Mouse (Mus musculus): ENCODE data around the gene Igbp1. TPM values are rescaled to one million over a fixed set of nuclear protein-coding genes. Genes with fewer than 3 reads are reported as not detected.

The Igbp1 gene
- total and polyA plus RNA-seq, 2 experiments: 18.5 to 63.2 TPM

- no peak overlapping the region for H3K27ac ChIP-seq (replicated peaks; ENCODE audit: insufficient read depth, low read depth, low read length)
- peak; percentile 74 for DNase-seq (ENCODE audit: extremely low read depth, low read depth, low spot score)
- no peaks in the 10 kb centered on the region for H3K27me3 ChIP-seq (ENCODE audit: control insufficient read depth, insufficient read depth, low read length)
- H3K9ac ChIP-seq (ENCODE audit: low read depth, low read length): no peak overlapping the region
- no peak for TF ChIP-seq POLR2A (IDR thresholded peaks at IDR 0.05; ENCODE audit: extremely low read depth, insufficient read depth, low read length)
- peak; percentile 75 for TF ChIP-seq CTCF (IDR thresholded peaks at IDR 0.05; ENCODE audit: low read depth, low read length)
- WGBS: 14% methylated on average over 3 of the region's 3 CpGs
- no peaks in the 10 kb centered on the region for H3K4me1 ChIP-seq (ENCODE audit: control insufficient read depth, insufficient read depth, low read length)
- no peak overlapping the region for H3K4me3 ChIP-seq (ENCODE audit: insufficient read depth, low read depth, low read length)
- no peaks in the 10 kb centered on the region for H3K79me2 ChIP-seq (ENCODE audit: control insufficient read depth, insufficient read depth, low read length)
- no peaks in the 10 kb centered on the region for H3K36me3 ChIP-seq (ENCODE audit: control insufficient read depth, insufficient read depth, low read length)
Observed at GRCm38 (mm10) chrX:100480317-100480716, 13.8 kb upstream of the Igbp1 start.

GRCm38 (mm10) chrX:100493500-100494067, 507 bp upstream of the Igbp1 start:
- WGBS: 1% methylated on average over 22 of the region's 22 CpGs
- H3K27ac ChIP-seq (replicated peaks; ENCODE audit: insufficient read depth, low read depth, low read length): peak overlapping the region; percentile 68
- H3K9ac ChIP-seq (ENCODE audit: low read depth, low read length): peak overlapping the region; percentile 81
- no peaks in the 10 kb centered on the region; the same call in 1 of the 2 replicates for H3K79me2 ChIP-seq (ENCODE audit: control insufficient read depth, insufficient read depth, low read length)
- TF ChIP-seq CTCF (IDR thresholded peaks at IDR 0.05; ENCODE audit: low read depth, low read length) (no peak), POLR2A (IDR thresholded peaks at IDR 0.05; ENCODE audit: extremely low read depth, insufficient read depth, low read length) (no peak)
- DNase-seq (ENCODE audit: extremely low read depth, low read depth, low spot score): no peak
- peak overlapping the region; percentile 60 for H3K4me3 ChIP-seq (ENCODE audit: insufficient read depth, low read depth, low read length)
- H3K27me3 ChIP-seq (ENCODE audit: control insufficient read depth, insufficient read depth, low read length): no peaks in the 10 kb centered on the region
- no peaks in the 10 kb centered on the region; the same call in 1 of the 2 replicates for H3K4me1 ChIP-seq (ENCODE audit: control insufficient read depth, insufficient read depth, low read length)
- H3K36me3 ChIP-seq (ENCODE audit: control insufficient read depth, insufficient read depth, low read length): peaks cover 2% of the 10 kb centered on the region; the same call in 1 of the 2 replicates

GRCm38 (mm10) chrX:100504175-100504851, 10.2 kb downstream of the Igbp1 start:
- no peak for DNase-seq (ENCODE audit: extremely low read depth, low read depth, low spot score)
- TF ChIP-seq POLR2A (IDR thresholded peaks at IDR 0.05; ENCODE audit: extremely low read depth, insufficient read depth, low read length) (no peak), CTCF (IDR thresholded peaks at IDR 0.05; ENCODE audit: low read depth, low read length) (no peak)
- Histone ChIP-seq H3K27me3 (ENCODE audit: control insufficient read depth, insufficient read depth, low read length) (no peaks in the 10 kb centered on the region), H3K4me3 (ENCODE audit: insufficient read depth, low read depth, low read length) (no peak overlapping the region), H3K4me1 (ENCODE audit: control insufficient read depth, insufficient read depth, low read length) (no peaks in the 10 kb centered on the region), H3K36me3 (ENCODE audit: control insufficient read depth, insufficient read depth, low read length) (peaks cover 16% of the 10 kb centered on the region; the same call in 1 of the 2 replicates), H3K9ac (ENCODE audit: low read depth, low read length) (no peak overlapping the region), H3K27ac (replicated peaks; ENCODE audit: insufficient read depth, low read depth, low read length) (no peak overlapping the region), H3K79me2 (ENCODE audit: control insufficient read depth, insufficient read depth, low read length) (no peaks in the 10 kb centered on the region)
- 89% methylated on average over 5 of the region's 5 CpGs for WGBS

GRCm38 (mm10) chrX:100508164-100508563, 14.1 kb downstream of the Igbp1 start:
- H3K27ac ChIP-seq (replicated peaks; ENCODE audit: insufficient read depth, low read depth, low read length): no peak overlapping the region
- no peak overlapping the region for H3K9ac ChIP-seq (ENCODE audit: low read depth, low read length)
- H3K27me3 ChIP-seq (ENCODE audit: control insufficient read depth, insufficient read depth, low read length): no peaks in the 10 kb centered on the region
- TF ChIP-seq POLR2A (IDR thresholded peaks at IDR 0.05; ENCODE audit: extremely low read depth, insufficient read depth, low read length) (no peak), CTCF (IDR thresholded peaks at IDR 0.05; ENCODE audit: low read depth, low read length) (no peak)
- peak; percentile 13 for DNase-seq (ENCODE audit: extremely low read depth, low read depth, low spot score)
- no peaks in the 10 kb centered on the region for H3K4me1 ChIP-seq (ENCODE audit: control insufficient read depth, insufficient read depth, low read length)
- H3K4me3 ChIP-seq (ENCODE audit: insufficient read depth, low read depth, low read length): no peak overlapping the region
- H3K36me3 ChIP-seq (ENCODE audit: control insufficient read depth, insufficient read depth, low read length): peaks cover 16% of the 10 kb centered on the region; the same call in 1 of the 2 replicates
- 93% methylated on average over 4 of the region's 4 CpGs for WGBS
- no peaks in the 10 kb centered on the region for H3K79me2 ChIP-seq (ENCODE audit: control insufficient read depth, insufficient read depth, low read length)

GRCm38 (mm10) chrX:100509921-100510320, 15.8 kb downstream of the Igbp1 start:
- Histone ChIP-seq H3K4me1 (ENCODE audit: control insufficient read depth, insufficient read depth, low read length) (no peaks in the 10 kb centered on the region), H3K79me2 (ENCODE audit: control insufficient read depth, insufficient read depth, low read length) (no peaks in the 10 kb centered on the region), H3K4me3 (ENCODE audit: insufficient read depth, low read depth, low read length) (no peak overlapping the region), H3K36me3 (ENCODE audit: control insufficient read depth, insufficient read depth, low read length) (peaks cover 17% of the 10 kb centered on the region; the same call in 1 of the 2 replicates), H3K27me3 (ENCODE audit: control insufficient read depth, insufficient read depth, low read length) (no peaks in the 10 kb centered on the region), H3K27ac (replicated peaks; ENCODE audit: insufficient read depth, low read depth, low read length) (no peak overlapping the region), H3K9ac (ENCODE audit: low read depth, low read length) (no peak overlapping the region)
- WGBS: 90% methylated on average over 3 of the region's 3 CpGs
- DNase-seq (ENCODE audit: extremely low read depth, low read depth, low spot score): no peak
- TF ChIP-seq CTCF (IDR thresholded peaks at IDR 0.05; ENCODE audit: low read depth, low read length): no peak
- no peak for TF ChIP-seq POLR2A (IDR thresholded peaks at IDR 0.05; ENCODE audit: extremely low read depth, insufficient read depth, low read length)

GRCm38 (mm10) chrX:100516683-100517082, 22.6 kb downstream of the Igbp1 start:
- no peak overlapping the region for H3K27ac ChIP-seq (replicated peaks; ENCODE audit: insufficient read depth, low read depth, low read length)
- TF ChIP-seq POLR2A (IDR thresholded peaks at IDR 0.05; ENCODE audit: extremely low read depth, insufficient read depth, low read length): no peak
- no peak for TF ChIP-seq CTCF (IDR thresholded peaks at IDR 0.05; ENCODE audit: low read depth, low read length)
- no peak for DNase-seq (ENCODE audit: extremely low read depth, low read depth, low spot score)
- peaks cover 8% of the 10 kb centered on the region; the same call in 1 of the 2 replicates for H3K36me3 ChIP-seq (ENCODE audit: control insufficient read depth, insufficient read depth, low read length)
- H3K79me2 ChIP-seq (ENCODE audit: control insufficient read depth, insufficient read depth, low read length): no peaks in the 10 kb centered on the region
- H3K4me1 ChIP-seq (ENCODE audit: control insufficient read depth, insufficient read depth, low read length): no peaks in the 10 kb centered on the region; the same call in 1 of the 2 replicates
- no peak overlapping the region for H3K9ac ChIP-seq (ENCODE audit: low read depth, low read length)
- no peaks in the 10 kb centered on the region for H3K27me3 ChIP-seq (ENCODE audit: control insufficient read depth, insufficient read depth, low read length)
- no peak overlapping the region for H3K4me3 ChIP-seq (ENCODE audit: insufficient read depth, low read depth, low read length)
- WGBS: 95% methylated on average over 3 of the region's 3 CpGs
